Mouse (Mus musculus) forebrain, embryonic 16.5 days (tissue): ENCODE data around the gene Farp1. TPM values are rescaled to one million over a fixed set of nuclear protein-coding genes. Genes with fewer than 3 reads are reported as not detected.

Experiments used
- ATAC-seq: fragments of 200-750 bp; cut with Nextera tagmentation; 2 replicates; pipeline ENCODE4 v1.8.0; 2017; ENCODE audit warnings: mild to moderate bottlenecking, moderate library complexity
- H3K27ac ChIP-seq: fragments of 300-500 bp; sonication (generic); 2 replicates; pipeline ENCODE4 v1.5.1; 2014; ENCODE audit warnings: low read length, control low read depth
- H3K27me3 ChIP-seq: fragments of 300-500 bp; sonication (generic); replicated peaks from 2 replicates; pipeline ENCODE4 v1.6.1; 2014; ENCODE audit warnings: low read length; ENCODE audit not compliant: control insufficient read depth, insufficient read depth
- H3K36me3 ChIP-seq: fragments of 300-500 bp; sonication (generic); 2 replicates; pipeline ENCODE4 v1.6.1; 2014; ENCODE audit not compliant: control insufficient read depth, insufficient read depth
- H3K4me1 ChIP-seq: fragments of 300-500 bp; sonication (generic); replicated peaks from 2 replicates; pipeline ENCODE4 v1.6.1; 2014; ENCODE audit warnings: low read length; ENCODE audit not compliant: control insufficient read depth, insufficient read depth
- H3K4me2 ChIP-seq: fragments of 300-500 bp; sonication (generic); 2 replicates; pipeline ENCODE4 v1.6.1; 2014; ENCODE audit warnings: mild to moderate bottlenecking, low read length, control low read depth
- H3K4me3 ChIP-seq: fragments of 300-500 bp; sonication (generic); replicated peaks from 2 replicates; pipeline ENCODE4 v1.5.1; 2014; ENCODE audit warnings: mild to moderate bottlenecking, low read length, control low read depth
- H3K9ac ChIP-seq: fragments of 300-500 bp; sonication (generic); replicated peaks from 2 replicates; pipeline ENCODE4 v1.6.1; 2014; ENCODE audit warnings: low read depth, low read length, control low read depth
- H3K9me3 ChIP-seq: fragments of 300-500 bp; sonication (generic); 2 replicates; pipeline ENCODE4 v1.6.1; 2016; ENCODE audit warnings: low read length; ENCODE audit not compliant: control insufficient read depth
- WGBS: fragments of 180-500 bp; shearing (Covaris S2); extraction: QIAGEN DNeasy Blood & Tissue Kit; methylation state at CpG from one replicate; pipeline ENCODE4 v1.1.7; 2014; 5-methylcytosine and 5-hydroxymethylcytosine counted together
- polyA plus RNA-seq: library from polyadenylated mRNA; unstranded; fragments of >200 nt; fragmentation: Nextera tagmentation; extraction: Ambion mirVana; gene quantifications from 2 replicates; pipeline ENCODE4 v1.2.1, GENCODE M21; 2015

Gene Farp1
- polyA plus RNA-seq, 1 experiment from 2014 or later = 43.6 TPM

GRCm38 (mm10) chr14:121255469-121255868 lies 220.5 kb downstream of the Farp1 start:
- WGBS = 93% methylated on average over 13 of the region's 13 CpGs
- no peak for ATAC-seq

DNA sequence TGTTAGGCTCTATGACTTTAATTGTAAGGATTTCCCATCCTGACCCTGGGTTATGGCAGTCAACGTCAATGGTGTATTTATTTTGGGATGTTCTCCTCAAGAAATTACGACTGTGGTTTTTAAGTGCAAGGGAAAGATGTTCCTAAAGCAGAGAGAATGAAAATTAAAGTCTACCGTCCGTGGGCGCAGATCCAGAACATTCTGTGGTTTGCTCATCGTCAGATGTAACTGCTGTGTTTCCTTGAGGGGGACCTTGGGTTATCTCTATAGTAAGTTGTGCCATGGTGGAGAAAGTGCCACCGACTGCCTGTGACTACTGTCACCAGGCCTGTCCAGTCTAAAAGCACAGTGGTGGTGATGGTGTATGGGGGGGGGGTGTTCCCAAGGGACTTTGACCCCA lies 221.9 kb downstream of the Farp1 start:
- Histone ChIP-seq H3K4me1 (no peaks in the 10 kb centered on the region), H3K4me2 (no peak overlapping the region), H3K9ac (no peak overlapping the region), H3K27ac (no peak overlapping the region), H3K4me3 (no peak overlapping the region), H3K27me3 (no peaks in the 10 kb centered on the region), H3K36me3 (no peaks in the 10 kb centered on the region), H3K9me3 (no peaks in the 10 kb centered on the region)
- ATAC-seq = no peak
- WGBS = 97% methylated on average over 7 of the region's 7 CpGs

More at GRCm38 (mm10) chr14:121255469-121255868, 220.5 kb downstream of the Farp1 start:
- Histone ChIP-seq H3K4me1 (no peaks in the 10 kb centered on the region), H3K27ac (no peak overlapping the region), H3K9me3 (no peaks in the 10 kb centered on the region), H3K4me2 (no peak overlapping the region), H3K36me3 (peaks cover 1% of the 10 kb centered on the region; the same call in 1 of the 2 replicates), H3K4me3 (no peak overlapping the region), H3K27me3 (no peaks in the 10 kb centered on the region), H3K9ac (no peak overlapping the region)

DNA sequence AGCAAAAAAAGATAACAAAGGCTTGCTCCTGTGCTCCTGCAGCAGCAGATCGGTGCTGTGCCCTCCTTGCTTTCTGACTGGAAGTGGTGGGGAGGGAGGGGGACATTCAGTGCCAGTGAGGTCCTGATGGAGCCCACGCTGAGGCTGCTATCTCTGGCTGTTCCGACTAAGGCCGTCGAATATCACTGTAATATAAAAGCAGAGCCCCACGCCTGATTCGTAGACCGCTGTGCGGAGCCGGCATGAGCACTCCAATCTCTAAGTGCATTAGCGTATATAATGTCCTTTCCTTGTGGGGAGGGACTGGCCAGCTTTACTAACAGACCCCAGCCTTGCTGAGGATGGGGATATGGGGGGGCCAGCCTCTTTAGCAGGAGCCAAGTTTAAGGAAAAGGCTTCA lies 224.3 kb downstream of the Farp1 start:
- Histone ChIP-seq H3K4me3 (no peak overlapping the region), H3K4me1 (no peaks in the 10 kb centered on the region), H3K9ac (no peak overlapping the region), H3K27ac (0 out of 2 replicates have a peak overlapping the region, but pooled peaks have one; percentile 20), H3K27me3 (no peaks in the 10 kb centered on the region), H3K36me3 (no peaks in the 10 kb centered on the region), H3K9me3 (no peaks in the 10 kb centered on the region), H3K4me2 (no peak overlapping the region)
- ATAC-seq = peak; percentile 18; the same call in 1 of the 2 replicates
- WGBS = 66% methylated on average over 11 of the region's 11 CpGs

GRCm38 (mm10) chr14:121259789-121260188 lies 224.8 kb downstream of the Farp1 start:
- Histone ChIP-seq H3K9ac (no peak overlapping the region), H3K27ac (no peak overlapping the region)
- peak; percentile 75 for ATAC-seq

DNA sequence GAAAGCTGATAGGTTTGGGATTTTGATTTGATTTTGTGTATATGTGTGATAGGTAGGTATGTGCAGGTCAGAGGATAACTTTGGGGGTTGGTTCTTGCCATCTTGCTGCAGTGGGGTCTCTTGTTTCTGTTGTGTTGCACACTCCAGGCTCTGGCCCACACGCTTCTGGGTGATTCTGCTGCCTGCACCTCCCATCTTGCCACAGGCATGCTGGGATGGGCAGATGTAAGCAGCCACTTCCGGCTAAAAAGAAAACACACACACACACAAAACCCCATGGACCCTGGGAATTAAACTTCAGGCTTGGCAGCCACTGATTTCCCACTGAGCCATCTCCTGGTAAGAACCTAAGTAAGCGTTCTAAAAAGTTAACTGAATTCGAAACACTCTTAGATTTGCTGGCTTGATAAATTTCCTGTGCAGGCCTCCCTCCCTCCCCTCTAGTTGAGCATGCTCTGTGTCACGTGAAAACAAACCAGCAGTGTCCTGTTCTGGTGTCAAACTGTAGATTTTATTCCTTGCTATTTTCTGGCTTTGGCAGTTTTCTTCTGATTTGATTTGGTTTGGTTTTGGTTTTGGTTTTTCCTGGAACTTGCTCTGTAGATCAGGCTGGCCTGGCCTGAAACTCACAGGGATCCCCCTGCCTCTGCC lies 226.4 kb downstream of the Farp1 start:
- ATAC-seq = no peak
- Histone ChIP-seq H3K27ac (no peak overlapping the region), H3K36me3 (no peaks in the 10 kb centered on the region), H3K4me1 (no peaks in the 10 kb centered on the region), H3K4me2 (no peak overlapping the region), H3K9ac (no peak overlapping the region), H3K9me3 (no peaks in the 10 kb centered on the region), H3K4me3 (no peak overlapping the region), H3K27me3 (no peaks in the 10 kb centered on the region)
- WGBS = 81% methylated on average over 5 of the region's 5 CpGs

More at GRCm38 (mm10) chr14:121259789-121260188, 224.8 kb downstream of the Farp1 start:
- WGBS = 49% methylated on average over 7 of the region's 7 CpGs
- Histone ChIP-seq H3K36me3 (no peaks in the 10 kb centered on the region), H3K4me3 (no peak overlapping the region), H3K4me2 (no peak overlapping the region), H3K4me1 (no peaks in the 10 kb centered on the region), H3K9me3 (no peaks in the 10 kb centered on the region), H3K27me3 (no peaks in the 10 kb centered on the region)

DNA sequence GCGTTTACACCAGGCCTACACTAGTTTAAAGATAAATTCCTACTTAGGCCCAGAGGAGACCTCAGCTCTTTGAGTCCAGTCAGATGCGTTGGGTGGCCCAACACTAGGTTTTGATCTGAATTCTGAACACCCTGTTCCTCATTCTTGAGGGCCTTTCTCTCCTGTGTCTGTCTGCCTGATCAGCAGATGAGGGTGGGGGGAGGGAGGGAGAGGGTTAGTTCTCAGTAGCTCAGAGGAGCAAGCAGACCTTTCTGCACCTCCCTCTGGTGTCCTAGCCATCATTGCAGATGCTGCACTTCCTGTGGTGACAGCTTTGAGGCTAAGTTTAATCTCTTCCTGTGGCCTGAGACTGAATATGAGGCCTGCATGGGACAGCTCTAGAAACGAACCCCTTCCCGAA lies 227.6 kb downstream of the Farp1 start:
- ATAC-seq = no peak
- 72% methylated on average over 4 of the region's 4 CpGs for WGBS
- Histone ChIP-seq H3K36me3 (no peaks in the 10 kb centered on the region), H3K27me3 (no peaks in the 10 kb centered on the region), H3K9me3 (no peaks in the 10 kb centered on the region), H3K27ac (no peak overlapping the region), H3K4me3 (no peak overlapping the region), H3K4me1 (no peaks in the 10 kb centered on the region), H3K9ac (no peak overlapping the region), H3K4me2 (no peak overlapping the region)

DNA sequence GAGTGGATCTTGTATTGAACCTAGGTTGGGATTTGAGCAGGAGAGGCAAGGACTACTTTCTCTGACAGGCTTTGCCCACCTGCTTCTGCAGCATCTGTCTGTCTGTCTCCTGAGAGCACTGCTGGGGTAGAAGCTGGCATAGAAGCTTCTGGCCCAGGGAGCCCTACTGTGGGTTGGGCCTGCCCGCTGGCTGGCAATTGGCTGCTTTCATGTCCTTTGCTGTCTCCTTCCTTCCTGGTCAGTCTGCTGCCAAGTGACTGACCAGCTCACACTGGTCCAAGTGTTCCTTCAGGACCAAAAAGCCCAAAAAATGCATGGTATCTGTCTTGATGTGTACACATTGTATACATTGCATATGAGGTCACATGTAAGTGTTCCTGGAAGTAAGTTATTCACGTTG lies 228.9 kb downstream of the Farp1 start:
- Histone ChIP-seq H3K9ac (no peak overlapping the region), H3K27me3 (no peaks in the 10 kb centered on the region), H3K9me3 (no peaks in the 10 kb centered on the region), H3K4me2 (no peak overlapping the region), H3K4me3 (no peak overlapping the region), H3K27ac (no peak overlapping the region), H3K4me1 (no peaks in the 10 kb centered on the region), H3K36me3 (no peaks in the 10 kb centered on the region)
- 83% methylated on average over 2 of the region's 2 CpGs for WGBS
- ATAC-seq = no peak

DNA sequence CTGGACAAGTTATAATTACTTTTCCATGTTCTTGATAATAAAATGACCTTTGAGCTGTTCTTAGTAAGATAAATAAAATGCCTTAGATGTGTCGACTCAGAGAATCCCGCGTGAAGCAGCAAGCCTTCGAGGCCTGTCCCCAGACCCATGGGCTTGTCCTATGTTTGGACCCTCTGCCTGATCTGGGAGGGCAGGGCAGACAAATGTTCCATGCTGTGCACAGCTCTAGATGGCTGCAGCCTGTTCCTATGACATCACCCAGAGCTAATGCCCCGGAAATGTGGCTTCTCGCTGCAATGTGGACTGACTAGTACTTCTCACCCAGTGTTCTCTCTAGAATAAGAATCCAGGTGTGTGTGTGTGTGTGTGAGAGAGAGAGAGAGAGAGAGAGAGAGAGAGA lies 229.5 kb downstream of the Farp1 start:
- Histone ChIP-seq H3K9me3 (no peaks in the 10 kb centered on the region), H3K9ac (no peak overlapping the region), H3K4me3 (no peak overlapping the region), H3K4me1 (no peaks in the 10 kb centered on the region), H3K27ac (no peak overlapping the region), H3K36me3 (no peaks in the 10 kb centered on the region), H3K27me3 (no peaks in the 10 kb centered on the region), H3K4me2 (no peak overlapping the region)
- no peak for ATAC-seq
- WGBS = 89% methylated on average over 6 of the region's 6 CpGs

GRCm38 (mm10) chr14:121267801-121268200 lies 232.8 kb downstream of the Farp1 start:
- whole genome bisulfite sequencing = 91% methylated on average over 8 of the region's 8 CpGs
- ATAC-seq = no peak
- Histone ChIP-seq H3K9me3 (no peaks in the 10 kb centered on the region), H3K27me3 (no peaks in the 10 kb centered on the region), H3K9ac (no peak overlapping the region), H3K27ac (no peak overlapping the region), H3K4me1 (no peaks in the 10 kb centered on the region), H3K4me2 (no peak overlapping the region), H3K4me3 (no peak overlapping the region), H3K36me3 (peaks cover under 1% of the 10 kb centered on the region; the same call in 1 of the 2 replicates)

GRCm38 (mm10) chr14:121270490-121270889 lies 235.5 kb downstream of the Farp1 start:
- no peaks in the 10 kb centered on the region for H3K27me3 ChIP-seq
- WGBS = 84% methylated on average over 6 of the region's 6 CpGs
- no peak for ATAC-seq
- peaks cover 2% of the 10 kb centered on the region; the same call in 1 of the 2 replicates for H3K36me3 ChIP-seq
- no peaks in the 10 kb centered on the region for H3K4me1 ChIP-seq
- H3K4me2 ChIP-seq = no peak overlapping the region
- no peak overlapping the region for H3K27ac ChIP-seq
- H3K9me3 ChIP-seq = no peaks in the 10 kb centered on the region
- no peak overlapping the region for H3K4me3 ChIP-seq
- no peak overlapping the region for H3K9ac ChIP-seq
